Mouse (Mus musculus) gastrocnemius, postnatal 4 days (tissue): Measurements from ENCODE around the gene Tph1. TPM values are rescaled to one million over a fixed set of nuclear protein-coding genes. Genes with fewer than 3 reads are reported as not detected.
"Not testable (repeated sequence)": the region's sequence is repeated elsewhere in the genome, so short reads cannot be mapped to it uniquely, and the experiment has no call there.

Source experiments
- DNase-seq, 2 experiments: peaks; one replicate each; pipeline ENCODE4 v3.0.0; 2021 to 2022; ENCODE audit warnings: low spot score in 2 of 2, mixed read lengths in 2 of 2
- long read RNA-seq, 2 experiments: library from polyadenylated mRNA; stranded (forward); transcript quantifications; one replicate each; pipeline ENCODE4 v2.0.0; 2021
- total RNA-seq, 2 experiments: library from RNA; stranded (reverse); gene quantifications; 2 replicates each; pipeline ENCODE4 v1.2.3; 2021

Tph1 gene
- total RNA-seq, result under 1 TPM; 0.21 to 0.49 TPM
- long read RNA-seq, experiment 1, result 0 reads
- long read RNA-seq, experiment 2, partial matches to known transcripts, result 0 of 1 reads
- long read RNA-seq, experiment 2, other reads (novel, unspliced or antisense), result 1 of 1 reads

- DNase-seq, result no peak
Observed at GRCm38 (mm10) chr7:46672160-46672672, at the start of gene Tph1. TSS of gene Tph1 (minus strand) at chr7:46672537.

DNA sequence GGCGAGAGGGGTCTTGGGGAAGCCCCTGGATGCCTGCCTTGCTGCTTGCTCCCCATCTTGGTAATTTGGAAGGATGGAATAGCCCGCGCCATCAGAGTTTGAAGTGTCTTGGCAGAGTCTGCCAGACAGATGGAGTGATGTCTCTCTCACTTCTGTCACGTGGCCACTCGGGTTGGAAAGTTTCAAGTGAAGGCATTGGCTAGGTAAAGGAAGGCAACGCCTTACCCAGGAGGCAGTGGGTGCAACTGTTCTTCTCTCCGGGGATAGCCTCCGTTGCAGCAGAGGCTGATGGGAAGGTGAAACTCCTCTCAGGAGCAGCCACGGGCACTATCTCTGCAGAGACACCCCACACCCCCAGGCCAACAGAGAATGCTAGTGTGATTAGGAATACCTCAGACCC, 48.1 kb upstream of the Tph1 start:
- no peak for DNase-seq

DNA sequence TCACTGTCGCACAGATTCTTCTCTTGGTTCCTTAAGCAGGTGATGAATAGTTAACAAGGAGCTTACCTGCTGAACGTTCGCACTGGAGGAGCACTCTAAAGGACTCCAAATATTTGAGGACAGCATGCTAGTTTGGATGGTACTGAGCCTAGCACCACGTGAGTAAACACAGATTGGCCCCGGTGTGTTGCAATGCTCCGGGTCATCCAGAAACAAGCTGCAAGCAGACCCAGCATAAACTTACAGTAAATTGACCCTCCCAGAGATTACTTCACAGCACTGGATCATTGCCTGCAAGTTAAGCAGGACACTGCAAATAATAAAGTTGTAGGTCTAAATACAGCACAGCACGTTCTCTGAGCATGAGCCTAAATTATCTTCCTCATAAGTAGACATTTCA, 47.2 kb upstream of the Tph1 start:
- DNase-seq, result peak in 1 of 2 experiments; percentile 19

DNA sequence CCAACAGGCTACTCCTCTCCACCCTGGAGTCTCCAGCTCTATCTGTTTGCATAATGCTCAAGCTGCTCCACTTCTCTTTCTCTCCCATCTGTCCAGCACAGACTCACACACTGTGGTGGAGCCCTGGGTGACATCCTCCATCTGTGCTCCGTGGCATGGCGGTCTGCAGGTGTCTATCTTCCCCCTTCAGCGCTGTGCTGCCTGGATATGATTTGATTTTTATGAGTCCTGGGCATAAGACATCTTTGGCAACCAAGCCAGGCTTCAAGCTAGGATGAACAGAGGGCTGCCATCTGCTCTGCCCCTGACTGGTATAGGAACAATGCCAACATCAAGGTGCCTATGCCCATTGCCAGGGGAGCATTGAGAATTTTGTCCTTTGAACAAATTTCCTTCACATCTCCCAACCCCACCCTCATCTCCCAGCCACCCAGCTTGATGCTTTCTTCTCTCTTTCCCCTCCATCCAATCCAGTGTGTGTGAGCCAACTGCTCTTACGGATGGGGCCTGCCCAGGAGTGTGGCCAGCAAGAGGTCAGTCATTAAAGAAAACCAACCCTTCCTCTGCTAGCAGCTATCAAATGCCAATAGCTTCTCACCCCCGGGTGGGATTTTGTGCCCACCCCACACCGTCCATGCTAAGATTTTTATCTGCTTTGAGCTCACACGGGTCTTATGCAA, 46.4 kb upstream of the Tph1 start:
- DNase-seq, result no peak

DNA sequence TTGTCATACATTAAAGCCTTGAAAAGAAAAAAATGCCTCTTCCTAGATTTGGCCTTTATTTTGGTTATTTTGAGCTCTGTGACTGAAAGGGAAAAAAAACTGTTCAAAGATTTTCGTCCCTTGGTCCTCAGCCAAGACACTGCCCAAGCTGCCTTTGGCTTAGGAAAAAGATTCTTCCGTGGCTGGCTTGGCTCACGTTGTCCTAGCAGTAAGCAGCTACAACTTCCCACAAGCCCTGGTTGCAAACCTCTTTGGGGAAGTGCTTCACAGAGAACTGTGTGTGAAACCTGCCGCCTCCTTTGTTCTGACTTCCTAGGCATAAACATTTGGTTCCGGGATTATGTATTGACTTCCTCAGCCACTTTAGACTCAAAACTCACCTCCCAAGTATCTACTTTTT, 44.6 kb upstream of the Tph1 start:
- no peak for DNase-seq

DNA sequence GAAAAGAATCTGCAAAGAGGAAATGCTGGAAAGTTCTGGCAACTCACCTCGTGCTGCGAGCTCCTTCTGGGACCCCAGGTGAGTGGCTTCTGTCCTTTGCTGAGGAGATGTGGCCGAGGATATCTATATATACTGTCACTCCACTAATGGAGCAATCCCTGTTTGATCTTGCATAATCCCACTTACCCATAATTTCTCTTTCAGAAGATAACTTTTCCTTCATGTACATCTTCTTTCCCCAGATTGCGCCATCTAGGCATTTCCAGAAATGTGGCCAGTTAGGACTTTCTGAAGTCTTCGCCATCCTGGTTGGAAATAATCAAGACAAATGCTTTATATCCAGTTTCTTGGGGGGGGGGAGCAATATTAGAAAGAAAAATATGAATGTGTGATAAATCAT, 43.3 kb upstream of the Tph1 start, which contains the start of gene Saa3:
Gene Saa3 (minus strand): TSS at position 101 of the 400 bp plus-strand sequence.
- DNase-seq, result no peak

DNA sequence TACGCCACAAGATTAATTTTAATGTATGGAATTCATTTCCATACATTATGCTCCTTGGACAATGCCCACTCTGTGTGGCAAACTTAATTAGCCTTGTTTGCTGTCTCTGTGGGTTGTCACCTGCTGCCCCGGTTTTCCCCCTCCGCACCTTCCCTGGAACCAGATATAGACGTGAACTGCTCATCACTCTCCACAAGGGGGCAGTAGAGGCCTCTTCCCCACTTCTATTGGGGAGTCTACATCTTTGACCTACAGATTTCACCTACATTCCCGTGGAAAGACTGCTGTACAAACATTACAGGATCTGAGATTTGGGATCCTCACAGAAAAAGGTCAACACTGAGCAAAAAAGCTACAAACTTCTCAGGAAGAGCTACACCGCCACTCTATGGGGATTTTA, 42.2 kb upstream of the Tph1 start:
- peak; percentile 46 to 51 for DNase-seq

GRCm38 (mm10) chr7:46712250-46712649, 39.9 kb upstream of the Tph1 start:
- no peak for DNase-seq

- DNase-seq, result peak; percentile 77 to 88
Observed at GRCm38 (mm10) chr7:46710390-46710844, 38.1 kb upstream of the Tph1 start, which contains the start of gene Saal1. TSS of gene Saal1 (minus strand) at chr7:46710680.

DNA sequence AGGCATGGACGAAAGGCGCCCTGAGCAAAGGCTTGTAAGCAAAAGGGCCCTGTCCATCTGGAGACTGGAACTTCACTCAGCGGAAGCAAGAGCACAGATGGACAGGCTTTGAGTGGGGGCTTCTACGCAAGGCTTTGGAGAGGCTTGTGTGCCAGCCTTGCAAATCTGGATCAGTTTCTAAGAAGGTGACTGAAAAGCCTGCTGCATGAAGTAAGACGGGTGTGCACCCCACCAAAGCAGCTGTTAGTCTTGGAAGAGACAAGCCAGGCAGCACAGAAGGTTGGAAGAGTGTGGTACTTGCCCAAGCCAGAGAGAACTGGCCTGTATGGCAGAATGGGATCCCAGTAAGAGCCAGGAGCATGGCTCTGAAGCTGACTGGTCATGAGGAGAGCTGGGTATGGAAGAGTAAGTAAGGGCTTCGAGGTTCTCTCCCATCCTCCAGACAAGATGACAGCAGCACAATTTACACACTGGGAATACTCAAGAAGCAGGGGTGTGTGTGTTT, 28.2 kb upstream of the Tph1 start:
- DNase-seq, result no peak

- DNase-seq, result no peak
Observed at GRCm38 (mm10) chr7:46696754-46697153, 24.4 kb upstream of the Tph1 start.

DNA sequence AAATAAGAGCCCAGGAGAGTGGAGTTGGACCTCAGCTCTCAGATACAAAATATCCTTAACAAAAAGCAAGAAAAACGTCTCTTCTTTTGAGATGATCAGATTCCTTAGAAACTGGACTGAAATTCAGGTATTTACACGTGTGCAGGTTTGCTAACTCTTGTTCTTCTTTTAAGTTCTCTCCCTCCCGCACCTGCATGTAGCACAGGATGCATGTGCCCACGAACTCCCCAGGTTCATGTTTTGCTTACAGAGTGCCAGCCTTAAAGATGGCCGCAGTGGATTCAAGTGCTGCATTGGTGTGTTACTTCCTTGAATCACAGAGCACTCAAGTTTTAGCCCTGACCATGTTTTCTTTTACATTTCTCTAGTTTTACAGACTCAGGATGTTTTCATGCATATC, 14.5 kb upstream of the Tph1 start:
- no peak for DNase-seq

DNA sequence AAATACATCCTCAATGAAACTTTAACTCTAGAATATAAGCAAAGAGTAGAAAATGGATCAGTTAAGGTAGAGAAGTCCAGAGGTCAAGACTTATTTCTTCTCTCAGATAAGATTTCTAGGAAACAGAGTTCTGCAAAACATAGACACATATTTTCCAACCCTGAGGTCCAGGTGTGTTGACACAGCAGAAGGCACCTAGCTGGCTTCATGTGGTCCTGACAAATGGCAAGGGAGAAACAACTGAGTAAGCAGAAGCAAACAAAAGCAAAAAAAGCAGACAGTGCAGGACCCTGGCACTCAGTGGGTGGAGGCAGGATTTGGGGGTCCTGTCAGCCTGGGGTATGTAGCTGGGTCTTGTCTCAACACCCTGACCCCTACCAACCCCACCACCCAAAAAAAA, 8.4 kb upstream of the Tph1 start:
- DNase-seq, result no peak

DNA sequence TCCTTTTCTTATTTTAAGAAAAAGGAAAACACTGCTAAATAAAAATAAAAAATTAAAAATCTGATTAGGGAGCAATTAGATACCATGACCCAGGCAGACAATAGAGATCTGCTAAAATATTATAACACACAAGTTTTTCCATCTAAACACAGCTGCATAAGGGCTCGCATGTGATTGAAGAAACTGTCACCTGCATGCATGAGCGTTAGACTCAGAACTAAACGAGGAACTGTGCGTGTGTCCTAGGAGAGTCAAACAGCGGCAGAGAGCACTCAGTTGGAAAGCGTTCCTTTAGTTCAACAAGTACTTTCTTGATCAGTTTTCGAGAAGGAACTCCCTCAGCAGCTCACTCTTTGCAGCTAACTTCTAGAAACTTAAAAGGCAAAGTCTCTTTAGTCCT, 6.7 kb upstream of the Tph1 start:
- DNase-seq, result not testable (repeated sequence)

DNA sequence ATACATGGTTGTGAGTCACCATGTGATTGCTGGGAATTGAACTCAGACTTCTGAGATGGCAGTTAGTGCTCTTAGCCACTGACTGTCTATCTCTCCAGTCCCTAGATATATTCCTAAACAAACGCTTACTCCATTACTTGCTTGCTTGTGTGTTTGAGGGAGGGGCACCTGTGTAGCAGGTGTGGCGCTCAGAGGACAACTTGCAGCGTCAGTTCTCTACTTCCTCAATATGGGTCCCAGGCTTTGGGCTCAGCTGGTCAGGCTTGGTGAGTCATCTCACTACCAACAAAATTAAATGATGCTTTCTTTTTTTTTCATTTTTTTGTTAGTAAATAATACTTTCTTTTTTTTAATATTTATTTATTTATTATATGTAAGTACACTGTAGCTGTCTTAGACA, 6.1 kb upstream of the Tph1 start:
- DNase-seq, result no peak

- no peak for DNase-seq
Observed at GRCm38 (mm10) chr7:46676808-46677360, 4.5 kb upstream of the Tph1 start.

DNA sequence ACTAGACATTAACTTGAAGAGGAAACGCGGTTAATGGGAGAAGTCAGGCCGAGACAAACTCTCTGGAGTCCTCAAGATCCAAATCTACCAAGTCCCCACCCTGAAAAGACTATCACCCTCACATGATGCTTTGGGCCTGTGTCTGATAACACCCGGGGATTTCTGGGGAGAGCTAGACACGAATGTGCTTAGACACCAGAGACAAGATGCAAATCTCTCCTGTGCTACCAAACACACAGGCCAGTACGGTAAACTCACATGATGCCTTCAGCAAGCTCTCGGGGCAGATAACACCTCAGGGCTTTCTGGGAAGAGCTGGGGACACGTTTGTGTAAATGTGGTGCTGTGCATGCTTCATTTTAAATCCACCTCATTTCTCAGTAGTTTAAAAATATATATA, 3.5 kb upstream of the Tph1 start:
- no peak for DNase-seq

DNA sequence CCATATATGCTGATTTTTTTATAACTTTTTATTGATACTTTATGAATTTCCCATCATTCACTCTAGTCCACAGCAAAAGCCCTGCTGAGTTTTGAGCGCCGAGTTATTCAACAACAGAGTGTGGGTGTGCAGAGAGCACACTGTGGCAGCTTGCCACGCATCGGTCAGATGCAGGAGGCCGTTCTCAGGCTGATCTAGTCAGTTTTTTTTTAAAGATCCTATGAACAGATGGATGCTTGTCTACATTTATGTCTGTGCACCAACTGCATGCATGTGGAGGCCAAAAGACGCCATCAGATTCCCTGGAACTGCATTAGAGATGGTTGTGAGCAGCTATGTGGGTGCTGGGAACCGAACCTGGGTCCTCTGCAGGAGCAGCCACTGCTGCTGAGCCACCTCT, 2.7 kb upstream of the Tph1 start:
- DNase-seq, result no peak

GRCm38 (mm10) chr7:46667256-46667655, 5.1 kb downstream of the Tph1 start:
- no peak for DNase-seq

GRCm38 (mm10) chr7:46665236-46665635, 7.1 kb downstream of the Tph1 start:
- no peak for DNase-seq

DNA sequence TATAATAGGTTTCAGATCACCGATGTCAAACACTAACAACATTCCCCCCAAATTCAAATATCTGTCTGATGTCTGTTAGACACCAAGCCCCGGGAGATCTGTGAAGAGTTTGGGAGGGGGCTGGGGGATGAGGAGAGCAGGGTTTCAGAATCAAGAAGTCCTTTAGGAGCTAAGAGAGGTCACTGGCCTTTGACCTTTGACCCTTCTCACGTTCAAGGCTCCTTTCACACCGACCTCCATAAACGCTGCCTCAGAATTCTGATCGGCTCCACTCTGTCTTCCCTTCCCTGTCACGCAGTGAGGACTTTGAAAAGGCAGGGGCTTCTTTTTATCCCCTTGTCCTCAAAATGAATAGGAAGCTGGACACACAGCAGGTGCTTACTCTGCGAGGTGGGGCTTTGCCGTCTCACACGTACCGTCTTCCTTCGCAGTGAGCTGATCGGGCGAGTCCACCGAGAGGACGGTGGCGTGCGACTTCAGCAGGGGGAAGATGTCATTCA, 10.7 kb downstream of the Tph1 start:
- DNase-seq, result no peak

DNA sequence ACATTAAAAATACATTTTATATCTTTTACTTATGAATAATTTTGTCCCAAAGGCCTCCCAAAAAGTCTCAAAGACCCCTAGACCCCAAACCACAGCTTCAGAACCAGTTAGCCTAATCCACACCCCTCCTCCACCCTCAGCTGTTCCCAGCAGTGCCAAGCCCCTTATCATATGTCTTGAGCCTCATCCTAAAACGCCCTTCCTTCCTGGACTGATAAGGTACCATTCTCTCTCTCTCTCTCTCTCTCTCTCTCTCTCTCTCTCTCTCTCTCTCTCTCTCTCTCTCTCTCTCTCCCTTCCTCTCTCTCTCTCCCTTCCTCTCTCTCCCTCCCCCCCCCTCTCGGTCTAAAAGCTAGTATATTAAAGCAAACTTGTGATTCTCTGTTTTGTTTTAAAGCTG, 20.1 kb downstream of the Tph1 start:
- no peak for DNase-seq
